ENCODE assay signal across 22 mouse cellular contexts in genomic region chr13:103214506-103214905, GRCm38 (mm10).
"Had no signal": no experiment of that assay in that cellular context is flagged by ENCODE, and none has a peak within 500 bp of the region (broad histone marks: within the 10 kb centered on the region; RNA-seq: fewer than 3 reads in every experiment).

No protein-coding gene starts in this region.

- H3K27me3 ChIP-seq: hindbrain, embryonic 13.5 days; hindbrain, embryonic 15.5 days; limb, embryonic 13.5 days; limb, embryonic 15.5 days; liver, embryonic 12.5 days had no signal

- H3K36me3 ChIP-seq: hindbrain, embryonic 13.5 days; hindbrain, embryonic 15.5 days; limb, embryonic 13.5 days; limb, embryonic 15.5 days; liver, embryonic 12.5 days had no signal

- ATAC-seq: hindbrain, postnatal 0 days; intestine, embryonic 16.5 days; liver, embryonic 12.5 days had no signal

- H3K4me3 ChIP-seq: hindbrain, embryonic 13.5 days; hindbrain, embryonic 15.5 days; limb, embryonic 13.5 days; limb, embryonic 15.5 days; liver, embryonic 12.5 days had no signal

- H3K27ac ChIP-seq: hindbrain, embryonic 13.5 days; hindbrain, embryonic 15.5 days; hindbrain, postnatal 0 days; kidney, postnatal 0 days; limb, embryonic 13.5 days; limb, embryonic 15.5 days; liver, embryonic 12.5 days; liver, embryonic 14.5 days had no signal

- DNase-seq: gastrocnemius, postnatal 14 days; gastrocnemius, postnatal 36 days; heart, adult 18-20 months; heart, postnatal 10 days; heart, postnatal 36 days; kidney, adult 11 months; kidney, adult 8-10 months; kidney, postnatal 14 days; kidney, postnatal 36 days; layer of hippocampus, adult 9-11 months; layer of hippocampus, postnatal 36 days; left cerebral cortex, postnatal 4 days had no signal

- H3K9me3 ChIP-seq: hindbrain, embryonic 13.5 days; hindbrain, embryonic 15.5 days; limb, embryonic 13.5 days; limb, embryonic 15.5 days; liver, embryonic 12.5 days had no signal

- H3K4me1 ChIP-seq: hindbrain, embryonic 15.5 days; liver, embryonic 12.5 days had no signal

- H3K9ac ChIP-seq: hindbrain, embryonic 13.5 days; hindbrain, embryonic 15.5 days; limb, embryonic 13.5 days; limb, embryonic 15.5 days; liver, embryonic 12.5 days; liver, embryonic 14.5 days had no signal

- H3K4me2 ChIP-seq: heart, embryonic 11.5 days; hindbrain, embryonic 13.5 days; hindbrain, embryonic 15.5 days; limb, embryonic 13.5 days; limb, embryonic 15.5 days; liver, embryonic 12.5 days had no signal
